Mouse (Mus musculus) megakaryocyte, embryonic 14.5 days (primary cell): ENCODE measurements at regions not wholly inside any gene's neighbourhood (a gene's known extent, or its start where the extent isn't known, plus 50 kb on each side); places are given as distances from the start of the nearest gene placed in this dataset.

Experiments used
- FLI1 ChIP-seq: IDR thresholded peaks from 2 replicates; pipeline ENCODE4 v1.6.1; 2012; ENCODE audit warnings: low read length, inconsistent platforms, mixed read lengths
- GATA1 ChIP-seq: IDR thresholded peaks from 3 replicates; pipeline ENCODE4 v1.6.1; 2012; ENCODE audit warnings: mixed read lengths, low read length, inconsistent platforms, borderline replicate concordance

DNA sequence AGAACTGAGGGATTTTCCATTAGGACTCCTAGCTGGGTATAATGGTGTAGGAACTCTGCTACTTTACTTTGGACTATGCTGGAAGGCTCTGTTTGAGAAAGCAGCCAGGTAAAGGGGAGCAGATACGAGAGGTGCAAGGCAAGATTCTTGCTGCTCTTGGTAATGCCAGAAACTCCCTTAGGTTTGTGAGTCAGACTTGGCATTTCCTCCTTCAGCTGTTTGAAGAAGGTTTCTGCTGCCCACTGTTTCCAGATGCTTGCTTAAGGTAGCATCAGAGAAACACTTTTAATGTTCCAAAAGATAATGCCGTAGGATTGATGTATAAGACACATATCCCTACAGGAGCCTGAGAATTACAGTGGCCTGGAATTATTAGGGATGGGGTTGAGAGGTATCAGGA, 222.9 kb downstream of the Arl6ip6 start:
- TF ChIP-seq GATA1: no peak
- no peak for TF ChIP-seq FLI1
